ENCODE assay signal across 8 mouse cellular contexts in genomic region chr2:119113121-119113925, GRCm38 (mm10). TPM values are rescaled to one million over a fixed set of nuclear protein-coding genes. Genes with fewer than 3 reads are reported as not detected.
DNase-seq lines count a peak whose midpoint lies in the region; ATAC-seq and TF ChIP-seq lines count a peak whose summit lies in the region.

No protein-coding gene starts in this region.

- H3K27ac ChIP-seq in cerebellum, adult 2 months (ENCODE audit: insufficient read depth, low read length), result no peak overlapping the region
- H3K27ac ChIP-seq in embryonic facial prominence, embryonic 15.5 days (replicated peaks), result no peak overlapping the region
- peak overlapping the region; percentile 75; the same call in 1 of the 2 replicates for H3K27ac ChIP-seq in limb, embryonic 14.5 days (replicated peaks; ENCODE audit: low read depth, low read length)

- peak overlapping the region; percentile 85 for H3K4me3 ChIP-seq in cerebellum, adult 2 months (replicated peaks; ENCODE audit: insufficient read depth, low read depth, low read length)
- peak overlapping the region; percentile 82 for H3K4me3 ChIP-seq in embryonic facial prominence, embryonic 15.5 days (replicated peaks)
- peak overlapping the region; percentile 60 for H3K4me3 ChIP-seq in limb, embryonic 14.5 days (replicated peaks; ENCODE audit: low read length)

- no peaks in the 10 kb centered on the region for H3K9me3 ChIP-seq in embryonic facial prominence, embryonic 15.5 days (replicated peaks)
- H3K9me3 ChIP-seq in limb, embryonic 14.5 days (ENCODE audit: control insufficient read depth, low read length), result no peaks in the 10 kb centered on the region

- peak overlapping the region; percentile 98 for H3K4me2 ChIP-seq in embryonic facial prominence, embryonic 15.5 days (replicated peaks)
- peak overlapping the region; percentile 73 for H3K4me2 ChIP-seq in limb, embryonic 14.5 days (replicated peaks; ENCODE audit: low read depth, low read length, severe bottlenecking)

- 6% methylated on average over 20 of the region's 20 CpGs for WGBS in cerebellum, adult 2 months
- 10% methylated on average over 20 of the region's 20 CpGs for WGBS in embryonic facial prominence, embryonic 15.5 days
- 15% methylated on average over 18 of the region's 20 CpGs for WGBS in limb, embryonic 14.5 days

- ATAC-seq in embryonic facial prominence, embryonic 15.5 days (ENCODE audit: insufficient number of reproducible peaks, low FRiP score, low TSS enrichment, low read depth), result no peak
- ATAC-seq in limb, embryonic 14.5 days (ENCODE audit: low FRiP score, low read depth), result no peak

- H3K9ac ChIP-seq in embryonic facial prominence, embryonic 15.5 days, result peak overlapping the region; percentile 53
- H3K9ac ChIP-seq in limb, embryonic 14.5 days (ENCODE audit: low read depth, low read length, severe bottlenecking), result peak overlapping the region; percentile 68

- TF ChIP-seq POLR2A in cerebellum, adult 2 months (IDR thresholded peaks at IDR 0.05; ENCODE audit: borderline replicate concordance, insufficient read depth, low read length), result no peak
- TF ChIP-seq POLR2A in limb, embryonic 14.5 days (IDR thresholded peaks at IDR 0.05; ENCODE audit: borderline replicate concordance, extremely low read depth, insufficient read depth, insufficient read length), result no peak

- no peak for DNase-seq in cerebellum, adult 2 months
- no peak for DNase-seq in cerebellum, adult 11 months
- DNase-seq in 416B (ENCODE audit: low read depth), result peak; percentile 59
- no peak for DNase-seq in limb, embryonic 14.5 days (ENCODE audit: low spot score)
- DNase-seq in splenic B cell, adult 2 months (ENCODE audit: low read depth, low spot score), result peak; percentile 3
- no peak for DNase-seq in right cerebral cortex, postnatal 14 days
- no peak for DNase-seq in left cerebral cortex, postnatal 4 days

- intact Hi-C loops in left cerebral cortex, postnatal 4 days (cut with DNase I), result no loop called here

- H3K4me1 ChIP-seq in cerebellum, adult 2 months (ENCODE audit: control insufficient read depth, insufficient read depth, low read length), result no peaks in the 10 kb centered on the region
- H3K4me1 ChIP-seq in embryonic facial prominence, embryonic 15.5 days, result peaks cover 18% of the 10 kb centered on the region
- peaks cover 8% of the 10 kb centered on the region for H3K4me1 ChIP-seq in limb, embryonic 14.5 days (ENCODE audit: control insufficient read depth, insufficient read depth, low read length)

- 0 out of 2 replicates have a peak, but pooled peaks cover 9% of the 10 kb centered on the region for H3K36me3 ChIP-seq in embryonic facial prominence, embryonic 15.5 days
- peaks cover 16% of the 10 kb centered on the region for H3K36me3 ChIP-seq in limb, embryonic 14.5 days (ENCODE audit: control insufficient read depth, insufficient read depth, low read length)
- H3K36me3 ChIP-seq in splenic B cell, adult 2 months (ENCODE audit: control insufficient read depth, insufficient read depth, low read length, poor library complexity, severe bottlenecking), result no peaks in the 10 kb centered on the region

- H3K27me3 ChIP-seq in cerebellum, adult 2 months (ENCODE audit: control insufficient read depth, insufficient read depth, low read length), result no peaks in the 10 kb centered on the region
- H3K27me3 ChIP-seq in embryonic facial prominence, embryonic 15.5 days, result no peaks in the 10 kb centered on the region
- no peaks in the 10 kb centered on the region for H3K27me3 ChIP-seq in limb, embryonic 14.5 days (ENCODE audit: control insufficient read depth, insufficient read depth, low read length)
- no peaks in the 10 kb centered on the region for H3K27me3 ChIP-seq in splenic B cell, adult 2 months (ENCODE audit: control insufficient read depth, insufficient read depth, low read length, poor library complexity, severe bottlenecking)

- TF ChIP-seq CTCF in cerebellum, adult 2 months (IDR thresholded peaks at IDR 0.05; ENCODE audit: borderline replicate concordance, insufficient read depth, low read depth, low read length), result no peak

RNA-seq across cellular contexts. Expression of gene Rad51, which starts 0.7 kb away (rescaled TPM):
- polyA plus RNA-seq in cerebellum, adult 2 months (2012; rRNA removed), result 3.0 and 3.3 TPM in 2 replicates
- polyA plus RNA-seq in embryonic facial prominence, embryonic 15.5 days (2015; fragmentation: Nextera tagmentation; extraction: Ambion mirVana), result 36.3 and 37.2 TPM in 2 replicates
- 37.6 and 38.6 TPM in 2 replicates for polyA plus RNA-seq in limb, embryonic 14.5 days (2012; rRNA removed)
- polyA plus RNA-seq in limb, embryonic 14.5 days (2014; fragmentation: Nextera tagmentation; extraction: Ambion mirVana), result 41.5 and 44.7 TPM in 2 replicates
- total RNA-seq in left cerebral cortex, postnatal 4 days (2021), result 1 to 10 TPM; 4.8 to 7.3 TPM

RNA-seq across cellular contexts. Expression of gene Rmdn3, which starts 43.5 kb away (rescaled TPM):
- polyA plus RNA-seq in cerebellum, adult 2 months (2012; rRNA removed), result 95.0 and 104 TPM in 2 replicates
- polyA plus RNA-seq in embryonic facial prominence, embryonic 15.5 days (2015; fragmentation: Nextera tagmentation; extraction: Ambion mirVana), result 40.2 and 41.0 TPM in 2 replicates
- 25.4 and 27.4 TPM in 2 replicates for polyA plus RNA-seq in limb, embryonic 14.5 days (2012; rRNA removed)
- polyA plus RNA-seq in limb, embryonic 14.5 days (2014; fragmentation: Nextera tagmentation; extraction: Ambion mirVana), result 38.9 and 40.7 TPM in 2 replicates
- 10 to 100 TPM; 38.4 to 44.5 TPM for total RNA-seq in left cerebral cortex, postnatal 4 days (2021)

RNA-seq across cellular contexts. Expression of gene Gchfr, which starts 54.2 kb away (rescaled TPM):
- polyA plus RNA-seq in cerebellum, adult 2 months (2012; rRNA removed), result 7.5 and 9.6 TPM in 2 replicates
- polyA plus RNA-seq in embryonic facial prominence, embryonic 15.5 days (2015; fragmentation: Nextera tagmentation; extraction: Ambion mirVana), result 10.6 and 15.0 TPM in 2 replicates
- 5.6 and 6.2 TPM in 2 replicates for polyA plus RNA-seq in limb, embryonic 14.5 days (2012; rRNA removed)
- 14.8 and 20.9 TPM in 2 replicates for polyA plus RNA-seq in limb, embryonic 14.5 days (2014; fragmentation: Nextera tagmentation; extraction: Ambion mirVana)
- not detected for total RNA-seq in left cerebral cortex, postnatal 4 days (2021)

Comparison
In these comparisons a context has a peak if more than half of its experiments do, and no peak if none do; other contexts are left out.
1. DNase-seq: peak in 416B (single experiment) and splenic B cell, adult 2 months (single experiment); none in cerebellum, adult 2 months (0 of 2), cerebellum, adult 11 months (single experiment), limb, embryonic 14.5 days (single experiment), right cerebral cortex, postnatal 14 days (single experiment) and left cerebral cortex, postnatal 4 days (single experiment).
2. Peak in every context shown above with its lines, with median percentiles within 50 percentile points of each other: H3K4me3 ChIP-seq.